Mouse (Mus musculus) midbrain, embryonic 15.5 days (tissue): Measurements from ENCODE around the gene Vgll4. TPM values are rescaled to one million over a fixed set of nuclear protein-coding genes. Genes with fewer than 3 reads are reported as not detected.

Source experiments
- ATAC-seq: fragments of 200-750 bp; cut with Nextera tagmentation; replicated peaks from 2 replicates; pipeline ENCODE4 v1.8.0; 2017; ENCODE audit warnings: moderate TSS enrichment
- H3K27ac ChIP-seq: fragments of 300-500 bp; sonication (generic); 2 replicates; pipeline ENCODE4 v1.5.1; 2015; ENCODE audit warnings: mild to moderate bottlenecking, inconsistent platforms
- H3K27me3 ChIP-seq: fragments of 300-500 bp; sonication (generic); replicated peaks from 2 replicates; pipeline ENCODE4 v1.6.1; 2015; ENCODE audit warnings: inconsistent platforms
- H3K36me3 ChIP-seq: fragments of 300-500 bp; sonication (generic); replicated peaks from 2 replicates; pipeline ENCODE4 v1.6.1; 2015; ENCODE audit warnings: inconsistent platforms
- H3K4me1 ChIP-seq: fragments of 300-500 bp; sonication (generic); 2 replicates; pipeline ENCODE4 v1.6.1; 2015; ENCODE audit warnings: inconsistent platforms
- H3K4me2 ChIP-seq: fragments of 300-500 bp; sonication (generic); 2 replicates; pipeline ENCODE4 v1.6.1; 2015; ENCODE audit warnings: inconsistent platforms, mild to moderate bottlenecking, moderate library complexity
- H3K4me3 ChIP-seq: fragments of 300-500 bp; sonication (generic); 2 replicates; pipeline ENCODE4 v1.5.1; 2015; ENCODE audit warnings: mild to moderate bottlenecking, inconsistent platforms
- H3K9ac ChIP-seq: fragments of 300-500 bp; sonication (generic); 2 replicates; pipeline ENCODE4 v1.6.1; 2015; ENCODE audit warnings: mild to moderate bottlenecking, inconsistent platforms
- H3K9me3 ChIP-seq: fragments of 300-500 bp; sonication (generic); 2 replicates; pipeline ENCODE4 v1.6.1; 2016; ENCODE audit warnings: inconsistent platforms
- WGBS: fragments of 180-500 bp; shearing (Covaris S2); methylation state at CpG from one replicate; pipeline ENCODE4 v1.1.7; 2015; ENCODE audit warnings: mixed read lengths; 5-methylcytosine and 5-hydroxymethylcytosine counted together
- polyA plus RNA-seq: library from polyadenylated mRNA; unstranded; fragments of >200 nt; fragmentation: Nextera tagmentation; extraction: Ambion mirVana; gene quantifications from 2 replicates; pipeline ENCODE4 v1.2.1, GENCODE M21; 2015

Vgll4 gene
- polyA plus RNA-seq, 1 experiment from 2014 or later: 47.3 TPM

DNA sequence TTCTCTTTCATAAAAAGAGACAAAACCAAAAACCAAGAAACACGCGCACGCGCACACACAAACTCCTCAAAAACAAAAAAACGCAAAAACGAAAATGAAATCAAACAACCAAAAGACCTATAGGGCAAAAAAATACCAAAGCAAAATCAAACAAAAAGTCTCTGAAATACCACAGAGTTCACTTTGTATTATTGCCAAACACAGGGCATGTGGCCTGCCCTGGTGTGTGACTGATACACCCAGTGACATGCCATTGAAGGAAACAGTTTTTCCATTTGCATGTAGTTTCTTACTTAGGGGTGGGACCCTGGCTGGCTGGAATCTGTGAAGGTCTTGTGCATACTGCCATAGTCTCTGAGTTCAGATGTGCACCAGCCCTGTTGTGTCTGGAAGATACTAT is 62.3 kb downstream of the Vgll4 start:
- H3K27me3 ChIP-seq: no peaks in the 10 kb centered on the region
- ATAC-seq: no peak
- no peaks in the 10 kb centered on the region for H3K9me3 ChIP-seq
- peaks cover 49% of the 10 kb centered on the region for H3K4me1 ChIP-seq
- WGBS: 93% methylated on average over 6 of the region's 6 CpGs
- H3K9ac ChIP-seq: no peak overlapping the region
- H3K27ac ChIP-seq: no peak overlapping the region
- no peak overlapping the region for H3K4me3 ChIP-seq
- H3K4me2 ChIP-seq: no peak overlapping the region
- no peaks in the 10 kb centered on the region for H3K36me3 ChIP-seq

DNA sequence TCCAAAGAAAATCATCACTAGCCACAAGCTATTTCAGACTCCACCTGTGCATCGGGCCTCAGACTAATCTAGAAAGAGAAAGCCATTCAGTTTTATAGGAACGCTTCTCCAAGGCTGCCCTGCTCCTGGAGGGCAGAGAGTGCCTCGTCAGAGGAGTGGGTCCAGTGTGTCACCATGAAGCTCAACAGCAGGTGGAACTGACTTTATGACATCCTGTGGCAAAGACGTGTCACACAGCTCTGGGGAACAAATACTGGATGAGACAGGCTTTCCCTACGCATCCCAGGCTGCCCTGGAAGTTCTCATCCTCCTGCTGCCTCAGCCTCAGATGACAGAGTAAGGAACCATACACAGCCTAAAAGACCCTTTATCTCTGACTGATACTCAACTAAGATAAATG is 63.6 kb downstream of the Vgll4 start:
- Histone ChIP-seq H3K4me3 (no peak overlapping the region), H3K4me1 (peaks cover 51% of the 10 kb centered on the region), H3K27ac (no peak overlapping the region), H3K27me3 (no peaks in the 10 kb centered on the region), H3K9ac (no peak overlapping the region), H3K9me3 (no peaks in the 10 kb centered on the region), H3K4me2 (no peak overlapping the region), H3K36me3 (no peaks in the 10 kb centered on the region)
- ATAC-seq: no peak
- WGBS: 73% methylated on average over 5 of the region's 5 CpGs

DNA sequence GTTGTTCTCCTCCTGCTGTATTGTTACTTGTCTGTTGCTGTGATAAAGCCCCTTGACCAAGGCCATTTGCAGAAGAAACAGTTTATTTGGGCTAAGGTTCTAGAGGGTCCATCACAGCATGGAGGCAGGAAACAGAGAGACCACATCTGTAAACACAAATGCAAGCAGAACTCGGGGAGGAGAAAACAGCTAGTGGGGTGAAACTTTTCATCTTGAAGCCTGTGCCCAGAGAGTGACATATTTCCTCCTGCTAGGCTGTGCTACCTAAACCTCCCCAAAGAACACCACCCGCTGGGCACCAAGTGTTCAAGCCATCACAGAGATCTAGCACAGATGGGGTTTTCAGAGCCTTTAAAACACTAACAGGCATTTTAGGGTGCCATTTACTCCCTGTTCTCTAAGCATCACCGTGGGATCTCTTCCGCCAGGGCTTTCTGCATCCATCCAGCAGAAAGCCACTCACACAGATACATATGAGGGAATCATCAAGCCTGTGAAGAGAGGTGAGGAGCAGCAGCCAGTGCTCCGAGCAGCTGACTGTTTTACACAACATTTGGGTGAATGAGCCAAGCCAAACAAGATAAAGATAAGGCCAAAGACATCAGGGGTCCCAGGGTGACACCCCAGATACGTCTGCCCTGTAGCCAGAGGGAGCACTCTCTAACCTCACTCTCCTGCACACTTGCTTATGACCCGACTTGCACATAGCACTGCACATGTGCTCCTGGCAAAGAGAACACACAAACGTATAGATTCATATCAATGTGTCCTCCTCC is 64.4 kb downstream of the Vgll4 start:
- no peak overlapping the region for H3K4me2 ChIP-seq
- no peaks in the 10 kb centered on the region for H3K27me3 ChIP-seq
- no peak overlapping the region for H3K27ac ChIP-seq
- H3K4me1 ChIP-seq: peaks cover 55% of the 10 kb centered on the region
- no peaks in the 10 kb centered on the region for H3K36me3 ChIP-seq
- ATAC-seq: no peak
- H3K9ac ChIP-seq: no peak overlapping the region
- no peaks in the 10 kb centered on the region for H3K9me3 ChIP-seq
- no peak overlapping the region for H3K4me3 ChIP-seq
- 85% methylated on average over 8 of the region's 8 CpGs for WGBS

DNA sequence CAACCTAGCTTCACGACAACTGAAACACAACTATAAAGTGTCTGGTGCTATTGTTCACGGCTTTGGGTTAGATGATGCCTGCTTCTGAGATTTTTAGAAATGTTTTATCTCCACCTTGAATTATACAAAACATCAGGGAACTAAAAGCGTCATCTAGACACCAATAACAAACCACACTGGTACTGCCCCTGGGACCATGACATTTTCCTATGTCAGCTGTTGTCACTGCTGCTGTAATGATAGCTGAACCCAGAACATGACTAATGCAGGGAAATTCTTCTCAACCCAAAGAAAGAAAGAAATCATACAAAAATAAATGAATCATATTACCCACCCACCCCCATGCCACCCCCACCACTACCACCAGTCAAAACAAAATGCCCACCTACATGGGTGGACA is 65.0 kb downstream of the Vgll4 start:
- WGBS: 90% methylated on average over 3 of the region's 3 CpGs
- H3K9me3 ChIP-seq: no peaks in the 10 kb centered on the region
- H3K27ac ChIP-seq: no peak overlapping the region
- no peak overlapping the region for H3K9ac ChIP-seq
- H3K36me3 ChIP-seq: no peaks in the 10 kb centered on the region
- no peaks in the 10 kb centered on the region for H3K27me3 ChIP-seq
- ATAC-seq: no peak
- H3K4me3 ChIP-seq: no peak overlapping the region
- H3K4me2 ChIP-seq: no peak overlapping the region
- H3K4me1 ChIP-seq: peaks cover 61% of the 10 kb centered on the region

DNA sequence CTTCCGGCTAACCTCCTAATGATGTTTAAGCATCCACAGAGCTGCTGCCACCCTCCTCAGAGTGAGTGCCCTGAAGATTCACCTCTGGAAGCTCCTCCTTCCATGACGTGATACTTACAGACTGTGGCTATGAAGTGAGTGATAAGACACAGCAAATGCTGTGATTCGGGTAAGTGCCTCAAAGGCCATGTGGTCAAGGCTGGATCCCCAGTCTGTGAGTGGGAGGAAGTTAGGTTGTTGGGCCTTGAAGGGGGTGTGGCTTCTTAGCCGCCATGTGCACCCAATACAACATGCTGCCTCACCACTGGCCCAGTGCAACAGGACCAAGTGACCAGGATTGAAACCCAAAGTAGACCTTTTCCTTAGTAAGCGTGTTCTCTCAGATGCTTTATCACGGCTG is 65.6 kb downstream of the Vgll4 start:
- no peaks in the 10 kb centered on the region for H3K27me3 ChIP-seq
- H3K4me2 ChIP-seq: no peak overlapping the region
- H3K4me3 ChIP-seq: no peak overlapping the region
- no peak overlapping the region for H3K9ac ChIP-seq
- H3K9me3 ChIP-seq: no peaks in the 10 kb centered on the region
- 71% methylated on average over 6 of the region's 6 CpGs for WGBS
- H3K36me3 ChIP-seq: no peaks in the 10 kb centered on the region
- H3K4me1 ChIP-seq: peaks cover 67% of the 10 kb centered on the region
- H3K27ac ChIP-seq: no peak overlapping the region
- ATAC-seq: no peak

DNA sequence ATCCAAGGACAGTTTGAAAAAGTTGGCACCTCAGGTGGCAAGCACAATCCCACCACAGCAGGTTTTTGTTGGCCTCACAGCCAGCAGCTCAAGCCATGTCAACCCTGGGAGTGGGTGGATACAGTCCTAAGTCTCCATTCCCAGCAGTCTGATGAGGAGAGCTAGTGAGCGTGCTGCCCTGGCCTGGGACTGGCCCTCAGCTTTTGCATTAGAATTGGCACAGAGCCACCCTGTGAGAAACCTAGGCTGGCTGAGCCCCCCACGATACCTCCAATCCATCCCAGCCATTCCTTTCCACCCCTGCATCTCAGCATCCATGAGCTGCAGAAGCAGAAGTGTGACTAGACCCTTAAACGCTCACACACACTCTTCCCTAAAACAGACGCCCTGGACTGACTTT is 67.9 kb downstream of the Vgll4 start:
- Histone ChIP-seq H3K27ac (peak overlapping the region; percentile 69), H3K4me2 (peak overlapping the region; percentile 14), H3K36me3 (no peaks in the 10 kb centered on the region), H3K4me3 (no peak overlapping the region), H3K9me3 (no peaks in the 10 kb centered on the region), H3K4me1 (peaks cover 65% of the 10 kb centered on the region), H3K27me3 (no peaks in the 10 kb centered on the region), H3K9ac (no peak overlapping the region)
- WGBS: 10% methylated on average over 4 of the region's 4 CpGs
- ATAC-seq: no peak; the same call in 1 of the 2 replicates

DNA sequence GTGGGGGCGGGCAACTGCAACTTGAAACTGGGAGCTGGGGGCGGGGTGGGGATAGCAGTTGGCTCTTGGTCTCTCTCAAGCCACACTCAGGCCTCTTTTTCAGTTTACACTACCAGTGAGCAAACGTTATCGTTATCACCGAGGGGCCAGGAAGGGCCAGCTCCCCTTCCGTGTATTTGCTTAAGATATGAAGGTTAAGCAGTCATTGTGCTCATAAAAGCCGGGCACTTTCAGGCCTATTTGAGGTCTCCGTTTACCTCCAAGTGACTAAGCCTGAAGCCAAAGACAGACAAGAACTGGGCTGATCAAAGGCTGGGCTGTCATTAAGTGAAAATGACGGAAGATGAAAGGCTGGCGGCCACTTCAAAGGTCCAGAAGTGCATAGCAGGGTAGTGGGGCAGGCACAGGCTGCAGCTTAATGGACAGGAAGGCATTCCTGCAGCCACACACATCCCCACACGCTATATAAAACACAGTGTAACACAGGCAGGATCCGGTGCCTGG is 68.4 kb downstream of the Vgll4 start:
- peaks cover 59% of the 10 kb centered on the region for H3K4me1 ChIP-seq
- no peaks in the 10 kb centered on the region for H3K27me3 ChIP-seq
- no peaks in the 10 kb centered on the region for H3K36me3 ChIP-seq
- H3K27ac ChIP-seq: peak overlapping the region; percentile 69
- WGBS: 8% methylated on average over 12 of the region's 12 CpGs
- peak; percentile 37 for ATAC-seq
- H3K4me2 ChIP-seq: peak overlapping the region; percentile 14
- no peak overlapping the region; the same call in 1 of the 2 replicates for H3K9ac ChIP-seq
- no peak overlapping the region for H3K4me3 ChIP-seq
- no peaks in the 10 kb centered on the region for H3K9me3 ChIP-seq

DNA sequence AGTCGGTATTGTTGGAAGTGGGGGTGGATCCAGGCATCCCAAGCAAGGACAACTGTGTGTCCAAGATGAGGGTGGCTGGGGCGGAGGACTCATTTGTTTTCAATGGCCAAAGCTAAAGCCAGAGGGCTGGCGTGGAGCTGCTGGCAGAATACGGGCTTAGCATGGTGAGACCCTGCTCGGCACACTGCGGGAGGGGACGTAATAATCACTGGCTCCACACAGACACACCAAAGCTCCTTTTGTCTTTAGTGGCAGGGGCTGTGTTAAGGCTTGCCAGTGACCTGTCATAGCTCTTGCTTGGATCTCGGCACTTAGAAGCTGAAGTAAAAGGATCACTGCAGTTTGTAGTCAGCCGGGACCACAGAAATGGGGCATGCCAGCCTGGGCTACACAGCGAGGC is 69.6 kb downstream of the Vgll4 start:
- 0 out of 2 replicates have a peak, but pooled peaks have one; percentile 15 for ATAC-seq
- 22% methylated on average over 10 of the region's 10 CpGs for WGBS
- Histone ChIP-seq H3K9ac (no peak overlapping the region), H3K27me3 (no peaks in the 10 kb centered on the region), H3K36me3 (no peaks in the 10 kb centered on the region), H3K4me1 (peaks cover 48% of the 10 kb centered on the region), H3K4me3 (no peak overlapping the region), H3K4me2 (peak overlapping the region; percentile 29; the same call in 1 of the 2 replicates), H3K9me3 (no peaks in the 10 kb centered on the region), H3K27ac (peak overlapping the region; percentile 69)

DNA sequence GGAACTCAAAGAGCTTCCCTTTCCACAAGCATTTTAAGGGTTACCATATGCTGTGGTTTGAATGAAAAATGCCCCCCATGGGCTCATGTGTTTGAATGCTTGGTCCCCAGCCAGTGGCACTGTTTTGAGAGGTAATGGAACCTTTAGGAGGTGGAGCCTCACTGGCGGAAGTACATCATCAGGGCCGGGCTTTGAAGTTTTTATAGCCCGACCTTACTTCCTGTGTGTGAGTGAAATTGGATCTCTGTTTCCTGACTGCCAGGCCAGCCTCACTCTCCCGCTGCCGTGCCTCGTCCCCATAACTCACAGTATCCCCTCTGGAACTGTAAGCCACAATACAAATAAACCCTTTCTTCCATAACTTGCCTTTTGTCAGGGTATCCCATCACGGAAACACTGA is 70.1 kb downstream of the Vgll4 start:
- no peak for ATAC-seq
- Histone ChIP-seq H3K4me2 (peak overlapping the region; percentile 29; the same call in 1 of the 2 replicates), H3K36me3 (no peaks in the 10 kb centered on the region), H3K9me3 (no peaks in the 10 kb centered on the region), H3K27me3 (no peaks in the 10 kb centered on the region), H3K4me1 (peaks cover 47% of the 10 kb centered on the region), H3K9ac (no peak overlapping the region), H3K4me3 (no peak overlapping the region), H3K27ac (peak overlapping the region; percentile 69)
- 41% methylated on average over 7 of the region's 7 CpGs for WGBS

DNA sequence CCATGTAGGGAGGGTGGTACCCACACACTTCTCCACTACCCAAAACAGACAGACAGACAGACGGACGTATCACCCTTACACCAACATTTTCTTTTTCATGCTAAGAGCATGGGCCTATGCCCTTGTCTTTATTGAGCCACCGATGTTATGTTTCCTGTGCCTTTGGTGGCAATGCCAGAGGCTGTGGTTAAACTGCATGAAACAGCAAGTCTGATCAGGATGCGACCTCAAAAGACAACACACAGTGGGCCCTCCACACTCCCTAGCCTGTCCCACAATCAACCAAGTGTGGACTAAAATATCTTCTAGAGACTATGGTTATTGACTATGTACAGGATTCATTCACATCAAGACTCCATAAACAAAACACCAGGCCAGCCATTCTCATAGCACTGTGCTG is 70.8 kb downstream of the Vgll4 start:
- Histone ChIP-seq H3K27ac (no peak overlapping the region), H3K4me3 (no peak overlapping the region), H3K9ac (no peak overlapping the region), H3K4me2 (no peak overlapping the region), H3K9me3 (no peaks in the 10 kb centered on the region), H3K4me1 (peaks cover 42% of the 10 kb centered on the region), H3K36me3 (no peaks in the 10 kb centered on the region), H3K27me3 (no peaks in the 10 kb centered on the region)
- ATAC-seq: no peak
- 97% methylated on average over 4 of the region's 4 CpGs for WGBS

DNA sequence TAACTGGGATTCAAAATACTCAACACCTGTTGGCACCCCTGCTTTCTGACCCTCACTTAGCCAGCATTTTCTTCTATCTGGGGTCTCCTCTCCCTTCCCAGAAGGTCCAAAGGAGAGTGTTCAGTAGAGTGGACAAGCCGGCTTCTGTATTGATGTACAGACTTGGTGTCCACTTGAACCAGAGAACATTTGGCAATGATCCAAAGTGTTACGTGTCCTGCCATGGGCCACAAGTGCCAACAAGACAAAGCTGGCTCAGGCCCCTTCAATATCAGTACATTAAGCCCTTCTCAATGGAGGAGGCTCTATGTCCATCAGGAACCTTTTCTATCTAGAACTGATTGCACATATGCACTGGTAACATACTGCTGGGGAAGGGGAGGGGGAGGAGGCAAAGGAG is 73.5 kb downstream of the Vgll4 start:
- no peak for ATAC-seq
- Histone ChIP-seq H3K9ac (no peak overlapping the region), H3K27me3 (no peaks in the 10 kb centered on the region), H3K4me3 (no peak overlapping the region), H3K4me1 (peaks cover 47% of the 10 kb centered on the region), H3K36me3 (no peaks in the 10 kb centered on the region), H3K27ac (no peak overlapping the region), H3K4me2 (no peak overlapping the region), H3K9me3 (no peaks in the 10 kb centered on the region)
- 70% methylated on average over 2 of the region's 2 CpGs for WGBS

DNA sequence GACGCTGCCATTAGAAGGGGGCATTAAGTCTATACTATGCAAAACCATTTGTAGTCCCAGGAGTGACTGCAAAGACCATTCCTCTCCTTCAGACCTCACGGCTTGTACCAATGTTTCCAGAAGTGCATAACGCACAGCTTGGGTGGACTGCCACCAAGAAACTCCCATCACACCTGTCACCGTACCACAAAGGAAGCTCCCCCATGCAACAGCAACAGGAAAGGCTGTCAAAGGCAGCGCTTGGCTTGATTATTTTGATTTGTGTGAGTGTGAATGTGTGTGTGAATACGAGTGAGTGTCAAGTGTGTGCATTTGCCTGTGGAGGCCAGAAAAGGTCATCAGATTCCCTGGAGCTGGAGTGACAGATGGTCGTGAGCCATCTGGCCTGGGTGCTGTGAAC is 74.6 kb downstream of the Vgll4 start:
- no peak overlapping the region for H3K4me3 ChIP-seq
- H3K27me3 ChIP-seq: no peaks in the 10 kb centered on the region
- H3K36me3 ChIP-seq: no peaks in the 10 kb centered on the region
- no peak for ATAC-seq
- no peak overlapping the region for H3K27ac ChIP-seq
- no peaks in the 10 kb centered on the region for H3K9me3 ChIP-seq
- WGBS: 91% methylated on average over 7 of the region's 7 CpGs
- peaks cover 48% of the 10 kb centered on the region for H3K4me1 ChIP-seq
- no peak overlapping the region for H3K4me2 ChIP-seq
- no peak overlapping the region for H3K9ac ChIP-seq

DNA sequence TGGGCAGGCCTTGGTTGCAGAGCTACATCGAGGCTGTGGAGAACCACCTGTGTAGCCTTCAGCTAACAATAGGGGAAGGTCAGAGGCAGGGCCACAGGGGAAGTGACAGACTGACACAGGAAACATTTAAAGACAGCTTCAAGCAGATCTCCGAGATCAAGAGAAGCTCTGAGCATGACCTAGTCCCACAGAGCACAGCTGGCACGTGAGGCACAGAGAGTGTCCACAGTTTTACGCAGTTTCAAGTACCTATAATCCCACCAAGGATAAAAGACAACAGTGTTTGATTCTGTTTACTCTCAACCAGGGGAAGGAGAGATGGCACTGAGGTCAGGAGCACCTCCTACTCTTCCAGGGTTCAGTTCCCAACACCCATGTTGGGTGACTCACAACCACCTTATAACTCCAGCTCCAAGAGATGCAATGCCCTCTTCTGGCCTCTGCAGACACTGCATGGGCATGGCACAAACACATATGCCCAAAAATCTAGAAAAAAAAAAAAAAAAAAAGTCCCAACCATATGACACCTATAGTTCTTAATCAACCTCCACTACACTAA is 75.2 kb downstream of the Vgll4 start:
- Histone ChIP-seq H3K27ac (no peak overlapping the region), H3K4me3 (no peak overlapping the region), H3K9ac (no peak overlapping the region), H3K36me3 (no peaks in the 10 kb centered on the region), H3K4me2 (no peak overlapping the region), H3K27me3 (no peaks in the 10 kb centered on the region), H3K9me3 (no peaks in the 10 kb centered on the region), H3K4me1 (peaks cover 43% of the 10 kb centered on the region)
- ATAC-seq: no peak
- 71% methylated on average over 4 of the region's 4 CpGs for WGBS
